Mouse (Mus musculus) spleen, adult 2 months (tissue): ENCODE data around the gene Reep1. TPM values are rescaled to one million over a fixed set of nuclear protein-coding genes. Genes with fewer than 3 reads are reported as not detected.

Source experiments
- DNase-seq, 2 experiments: peaks; one replicate each; pipeline versions ENCODE4 v3.0.0 to v3.0.0-alpha.2; 2012 to 2021; ENCODE audit warnings: low spot score in 2 of 2, low read depth in 1 of 2
- H3K27ac ChIP-seq: fragments of 200-500 bp; 2 replicates; pipeline ENCODE4 v1.5.1; 2012; ENCODE audit warnings: low read length, inconsistent platforms; ENCODE audit not compliant: insufficient read depth
- H3K27me3 ChIP-seq: fragments of 200-500 bp; 2 replicates; pipeline ENCODE4 v1.6.1; 2012; ENCODE audit warnings: mild to moderate bottlenecking, moderate library complexity, low read length, inconsistent platforms; ENCODE audit not compliant: control insufficient read depth, insufficient read depth
- H3K36me3 ChIP-seq: fragments of 200-500 bp; 2 replicates; pipeline ENCODE4 v1.6.1; 2012; ENCODE audit warnings: mild to moderate bottlenecking, low read length, inconsistent platforms; ENCODE audit not compliant: control insufficient read depth, insufficient read depth
- H3K4me1 ChIP-seq: fragments of 200-500 bp; 2 replicates; pipeline ENCODE4 v1.6.1; 2011; ENCODE audit warnings: inconsistent platforms; ENCODE audit not compliant: control insufficient read depth, insufficient read depth, insufficient read length
- H3K4me3 ChIP-seq: fragments of 200-500 bp; 2 replicates; pipeline ENCODE4 v1.5.1; 2011; ENCODE audit warnings: mild to moderate bottlenecking, inconsistent platforms; ENCODE audit not compliant: insufficient read depth, insufficient read length; ENCODE audit errors: extremely low read depth
- CTCF ChIP-seq: fragments of 200-500 bp; IDR thresholded peaks from 2 replicates; pipeline ENCODE4 v1.5.1; 2011; ENCODE audit warnings: mild to moderate bottlenecking, inconsistent platforms; ENCODE audit not compliant: insufficient read depth, insufficient read length, insufficient replicate concordance; ENCODE audit errors: extremely low read depth
- POLR2A ChIP-seq: fragments of 200-500 bp; IDR thresholded peaks from 2 replicates; pipeline ENCODE4 v1.6.1; 2011; ENCODE audit warnings: low read depth, low read length, inconsistent platforms
- WGBS: fragments of 180-500 bp; shearing (Covaris S2); methylation state at CpG from one replicate; pipeline ENCODE4 v1.1.7; 2018; 5-methylcytosine and 5-hydroxymethylcytosine counted together
- polyA plus RNA-seq: library from polyadenylated mRNA; depleted of rRNA; stranded (reverse); fragments of >200 nt; gene quantifications from 2 replicates; pipeline ENCODE4 v1.2.3, GENCODE M21; 2012

Reep1 gene
- polyA plus RNA-seq, 1 experiment: 0.49 TPM

DNA sequence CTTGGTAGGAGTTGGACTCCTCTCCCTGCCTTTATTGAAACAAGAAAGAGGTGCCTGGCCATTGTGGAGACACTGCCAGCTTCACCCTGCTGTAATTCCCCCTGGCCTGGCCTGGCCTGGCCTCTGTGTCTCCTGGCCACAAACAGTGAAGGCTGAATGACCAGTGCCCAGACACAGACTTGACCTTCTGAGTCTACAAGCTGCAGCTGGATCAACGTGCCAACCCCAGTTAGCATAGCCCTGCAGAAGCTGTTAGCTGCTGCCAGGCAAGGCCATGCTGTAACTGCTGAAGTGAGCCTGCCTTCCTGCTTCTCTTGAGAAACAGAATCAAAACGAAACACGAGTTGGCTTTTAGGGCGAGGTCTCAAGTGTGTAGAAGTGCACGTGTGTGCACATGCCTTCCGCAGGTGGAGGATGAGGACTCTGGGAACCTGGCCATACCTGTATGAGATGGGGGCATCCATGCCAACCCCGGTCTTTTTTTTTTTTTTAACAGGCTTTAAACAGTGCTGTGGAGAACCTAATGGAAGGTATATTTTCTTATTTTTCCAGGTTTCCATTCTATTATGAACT, 65.4 kb downstream of the Reep1 start:
- Histone ChIP-seq H3K36me3 (no peaks in the 10 kb centered on the region), H3K27ac (no peak overlapping the region), H3K27me3 (no peaks in the 10 kb centered on the region), H3K4me3 (no peak overlapping the region), H3K4me1 (no peaks in the 10 kb centered on the region)
- DNase-seq: no peak
- WGBS: 83% methylated on average over 7 of the region's 7 CpGs
- TF ChIP-seq CTCF: no peak
- TF ChIP-seq POLR2A: no peak

DNA sequence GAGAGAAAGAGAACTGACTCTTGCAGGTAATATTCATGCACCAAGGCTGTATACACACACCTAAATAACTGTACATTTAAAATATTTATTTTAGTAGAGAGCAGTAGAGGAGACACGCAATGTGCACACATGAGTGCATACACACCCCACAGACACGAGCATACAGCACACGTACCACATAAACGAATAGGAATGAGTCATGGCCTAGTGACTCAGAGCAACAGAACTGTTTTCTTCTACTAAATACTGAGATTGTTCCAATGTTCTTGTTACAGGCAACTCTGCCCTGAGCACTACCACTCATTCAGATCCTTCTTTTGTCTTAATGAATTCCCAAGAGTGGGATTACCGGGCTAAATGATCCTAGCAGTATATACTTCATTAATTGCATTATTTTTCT, 70.7 kb downstream of the Reep1 start:
- no peak for TF ChIP-seq POLR2A
- no peak for TF ChIP-seq CTCF
- Histone ChIP-seq H3K4me1 (no peaks in the 10 kb centered on the region), H3K27me3 (no peaks in the 10 kb centered on the region), H3K27ac (no peak overlapping the region), H3K4me3 (no peak overlapping the region), H3K36me3 (no peaks in the 10 kb centered on the region)
- 81% methylated on average over 5 of the region's 5 CpGs for WGBS
- no peak for DNase-seq

DNA sequence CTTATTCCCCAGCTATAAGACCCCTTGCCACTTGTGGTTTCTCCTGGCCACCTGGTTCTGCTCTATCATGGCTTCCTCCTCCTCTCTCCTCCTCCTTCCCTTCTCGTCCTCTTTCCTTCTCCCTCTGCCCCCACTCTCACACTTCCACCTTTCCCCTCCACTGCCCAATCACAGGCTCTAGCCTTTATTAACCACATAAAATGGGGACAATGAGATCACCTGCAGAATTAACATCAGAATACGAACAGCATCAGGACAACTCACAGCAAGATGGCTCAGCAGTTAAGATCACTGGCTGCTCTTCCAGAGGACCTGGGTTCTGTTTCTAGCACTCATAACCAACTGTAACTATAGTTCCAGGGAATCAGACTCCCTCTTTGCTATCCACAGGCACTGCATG, 72.5 kb downstream of the Reep1 start:
- WGBS: 52% methylated on average over 2 of the region's 2 CpGs
- Histone ChIP-seq H3K4me3 (no peak overlapping the region), H3K36me3 (no peaks in the 10 kb centered on the region), H3K27ac (no peak overlapping the region), H3K4me1 (no peaks in the 10 kb centered on the region), H3K27me3 (no peaks in the 10 kb centered on the region)
- TF ChIP-seq POLR2A (no peak), CTCF (no peak)
- DNase-seq: no peak

DNA sequence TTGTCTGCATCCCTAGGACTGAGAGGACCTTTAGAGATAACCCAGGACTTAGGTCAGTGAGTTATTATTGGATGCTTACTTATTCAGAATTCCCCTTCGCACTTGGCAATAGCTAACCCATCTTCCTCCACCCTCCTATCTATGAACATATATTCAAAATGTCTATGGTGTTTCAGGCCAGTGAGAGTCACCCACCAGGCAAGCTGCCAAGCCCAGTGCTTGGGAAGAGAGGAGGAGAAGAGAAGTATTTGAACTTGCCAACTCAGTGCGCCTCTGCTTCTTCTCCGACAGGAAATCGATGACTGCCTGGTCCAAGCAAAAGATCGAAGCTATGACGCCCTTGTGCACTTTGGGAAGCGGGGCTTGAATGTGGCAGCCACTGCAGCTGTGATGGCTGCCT, 73.1 kb downstream of the Reep1 start:
- H3K36me3 ChIP-seq: no peaks in the 10 kb centered on the region
- no peaks in the 10 kb centered on the region for H3K4me1 ChIP-seq
- no peak overlapping the region for H3K4me3 ChIP-seq
- TF ChIP-seq CTCF (no peak), POLR2A (no peak)
- 82% methylated on average over 7 of the region's 7 CpGs for WGBS
- DNase-seq: no peak
- no peaks in the 10 kb centered on the region for H3K27me3 ChIP-seq
- no peak overlapping the region for H3K27ac ChIP-seq

DNA sequence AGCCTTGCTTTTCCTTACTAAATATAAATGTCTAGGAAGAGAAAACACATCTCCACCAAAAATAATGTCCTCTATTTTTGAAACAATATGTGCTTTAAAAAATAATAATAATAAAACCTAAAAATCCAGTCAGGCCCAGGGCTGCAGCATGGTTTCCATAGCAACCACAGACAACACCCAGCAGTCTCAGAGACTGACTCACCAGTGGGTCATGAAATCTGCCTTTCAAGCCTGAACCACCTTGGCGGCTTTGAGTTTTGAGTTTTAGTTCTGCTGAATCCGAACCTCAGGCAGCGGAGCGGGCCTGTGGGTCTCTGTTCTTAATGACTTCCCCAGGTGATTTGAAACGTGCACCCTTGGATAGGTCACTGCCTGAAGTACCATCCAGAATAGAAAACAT, 75.8 kb downstream of the Reep1 start:
- Histone ChIP-seq H3K27ac (no peak overlapping the region), H3K36me3 (no peaks in the 10 kb centered on the region), H3K27me3 (no peaks in the 10 kb centered on the region), H3K4me1 (no peaks in the 10 kb centered on the region; the same call in 1 of the 2 replicates), H3K4me3 (no peak overlapping the region)
- TF ChIP-seq POLR2A (no peak), CTCF (no peak)
- no peak for DNase-seq
- 92% methylated on average over 5 of the region's 5 CpGs for WGBS

DNA sequence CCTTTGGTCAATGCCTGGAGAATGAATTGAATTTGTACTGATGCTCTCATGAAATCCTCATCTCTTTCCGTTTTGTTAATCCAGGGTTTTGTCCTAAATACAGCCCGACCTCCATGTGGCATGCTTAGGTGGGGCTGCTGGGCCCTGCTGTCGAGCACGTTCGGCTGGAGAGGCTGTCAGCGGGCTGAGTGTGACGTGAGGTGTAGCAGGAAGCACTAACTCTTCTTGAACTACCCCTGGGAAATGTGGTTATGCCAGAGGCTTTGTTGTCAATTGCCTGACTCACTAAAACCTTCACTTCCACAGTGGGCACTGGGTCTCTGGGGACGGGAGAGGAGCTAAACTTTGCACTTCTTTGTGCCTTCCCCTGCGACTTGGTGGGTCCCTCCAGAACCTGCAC, 81.0 kb downstream of the Reep1 start:
- TF ChIP-seq POLR2A: no peak
- WGBS: 30% methylated on average over 9 of the region's 9 CpGs
- Histone ChIP-seq H3K4me3 (no peak overlapping the region), H3K36me3 (no peaks in the 10 kb centered on the region), H3K4me1 (peaks cover 2% of the 10 kb centered on the region; the same call in 1 of the 2 replicates), H3K27ac (no peak overlapping the region), H3K27me3 (no peaks in the 10 kb centered on the region)
- no peak for DNase-seq

DNA sequence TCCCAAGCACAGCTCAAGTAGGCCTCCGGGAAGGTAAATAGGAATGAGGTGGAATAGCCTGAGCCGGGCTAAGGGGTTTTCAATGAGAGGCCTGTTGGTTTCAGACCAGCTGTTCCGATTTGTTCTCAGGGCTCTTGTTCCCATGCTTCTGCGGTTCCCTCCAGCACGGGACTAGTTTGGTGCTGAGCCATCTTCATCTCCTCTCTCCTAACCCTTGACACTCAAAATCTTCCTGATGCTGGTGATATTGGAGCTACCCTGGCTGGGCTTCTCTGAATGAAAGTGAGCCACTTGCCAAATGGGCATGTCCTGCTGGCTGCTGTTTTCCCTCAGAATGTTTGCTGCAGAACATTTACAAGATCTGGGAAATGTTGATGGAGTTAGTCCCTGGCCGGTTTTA, 84.4 kb downstream of the Reep1 start:
- no peaks in the 10 kb centered on the region for H3K36me3 ChIP-seq
- peaks cover 2% of the 10 kb centered on the region; the same call in 1 of the 2 replicates for H3K4me1 ChIP-seq
- no peak overlapping the region for H3K27ac ChIP-seq
- WGBS: 91% methylated on average over 6 of the region's 6 CpGs
- no peak overlapping the region for H3K4me3 ChIP-seq
- no peaks in the 10 kb centered on the region for H3K27me3 ChIP-seq
- TF ChIP-seq CTCF (no peak), POLR2A (no peak)
- no peak for DNase-seq

DNA sequence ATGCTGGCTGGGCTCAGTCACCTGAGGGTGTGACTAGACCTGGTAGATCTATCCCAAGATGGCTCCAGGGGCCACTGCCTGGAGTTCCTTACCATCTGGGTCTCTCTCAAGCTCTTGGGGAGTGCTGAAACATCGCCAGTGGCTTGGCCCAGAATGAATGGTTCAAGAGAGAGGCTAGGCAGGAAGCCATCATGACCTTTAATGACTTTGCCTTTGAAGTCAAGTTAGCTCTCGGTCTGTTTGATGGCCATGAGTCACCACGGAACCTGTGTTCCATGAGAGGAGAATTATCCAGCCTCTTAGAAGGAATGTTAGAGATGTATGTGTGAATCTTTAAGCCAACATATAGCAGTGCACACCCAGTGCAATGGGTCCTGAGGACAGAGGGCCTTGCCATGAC, 92.0 kb downstream of the Reep1 start:
- DNase-seq: no peak
- TF ChIP-seq CTCF (no peak), POLR2A (no peak)
- Histone ChIP-seq H3K27ac (no peak overlapping the region), H3K4me3 (no peak overlapping the region), H3K27me3 (no peaks in the 10 kb centered on the region), H3K36me3 (no peaks in the 10 kb centered on the region), H3K4me1 (no peaks in the 10 kb centered on the region)
- WGBS: 80% methylated on average over 3 of the region's 3 CpGs
